Mouse (Mus musculus) midbrain, embryonic 14.5 days (tissue): ENCODE measurements around the gene Zfand2b. TPM values are rescaled to one million over a fixed set of nuclear protein-coding genes. Genes with fewer than 3 reads are reported as not detected.
A peak's percentile ranks its signal among the peaks of the same experiment; 100 is the strongest.

Experiments used
- ATAC-seq: fragments of 200-750 bp; cut with Nextera tagmentation; 2 replicates; pipeline ENCODE4 v1.8.0; 2017; ENCODE audit warnings: moderate number of reproducible peaks, moderate library complexity; ENCODE audit not compliant: low FRiP score, low TSS enrichment
- DNase-seq: peaks from one replicate; pipeline ENCODE4 v3.0.0-alpha.2; 2015
- H3K27ac ChIP-seq: fragments of 300-500 bp; sonication (generic); replicated peaks from 2 replicates; pipeline ENCODE4 v1.5.1; 2014; ENCODE audit warnings: mild to moderate bottlenecking, low read depth, low read length, moderate library complexity
- H3K27me3 ChIP-seq: fragments of 300-500 bp; sonication (generic); 2 replicates; pipeline ENCODE4 v1.6.1; 2014; ENCODE audit warnings: low read length, control low read depth, mixed read lengths; ENCODE audit not compliant: control insufficient read depth, insufficient read depth
- H3K36me3 ChIP-seq: fragments of 300-500 bp; sonication (generic); 2 replicates; pipeline ENCODE4 v1.6.1; 2014; ENCODE audit warnings: low read length, control low read depth; ENCODE audit not compliant: control insufficient read depth, insufficient read depth
- H3K4me1 ChIP-seq: fragments of 300-500 bp; sonication (generic); 2 replicates; pipeline ENCODE4 v1.6.1; 2014; ENCODE audit warnings: mild to moderate bottlenecking, antibody characterized with exemption, low read length, control low read depth; ENCODE audit not compliant: control insufficient read depth, insufficient read depth
- H3K4me2 ChIP-seq: fragments of 300-500 bp; sonication (generic); 2 replicates; pipeline ENCODE4 v1.6.1; 2014; ENCODE audit warnings: mild to moderate bottlenecking, low read length, moderate library complexity
- H3K4me3 ChIP-seq: fragments of 300-500 bp; sonication (generic); replicated peaks from 2 replicates; pipeline ENCODE4 v1.5.1; 2014; ENCODE audit warnings: low read depth, low read length
- H3K9ac ChIP-seq: fragments of 300-500 bp; sonication (generic); replicated peaks from 2 replicates; pipeline ENCODE4 v1.6.1; 2014; ENCODE audit warnings: mild to moderate bottlenecking, low read length, moderate library complexity
- H3K9me3 ChIP-seq: fragments of 300-500 bp; sonication (generic); 2 replicates; pipeline ENCODE4 v1.6.1; 2016; ENCODE audit warnings: low read length, control low read depth, mixed read lengths; ENCODE audit not compliant: control insufficient read depth
- WGBS: fragments of 180-500 bp; shearing (Covaris S2); extraction: QIAGEN DNeasy Blood & Tissue Kit; methylation state at CpG from one replicate; pipeline ENCODE4 v1.1.7; 2014; 5-methylcytosine and 5-hydroxymethylcytosine counted together
- polyA plus RNA-seq: library from polyadenylated mRNA; unstranded; fragments of >200 nt; fragmentation: Nextera tagmentation; extraction: Ambion mirVana; gene quantifications from 2 replicates; pipeline ENCODE4 v1.2.1, GENCODE M21; 2014

Gene Zfand2b
- polyA plus RNA-seq, 1 experiment from 2014 or later, result 34.5 TPM

- Histone ChIP-seq H3K27ac (no peak overlapping the region), H3K4me1 (peaks cover 27% of the 10 kb centered on the region), H3K9ac (peak overlapping the region; percentile 42), H3K36me3 (peaks cover 20% of the 10 kb centered on the region), H3K4me2 (peak overlapping the region; percentile 96), H3K27me3 (no peaks in the 10 kb centered on the region), H3K4me3 (peak overlapping the region; percentile 71), H3K9me3 (no peaks in the 10 kb centered on the region)
- DNase-seq (peak; percentile 14), ATAC-seq (no peak)
- 12% methylated on average over 34 of the region's 34 CpGs for WGBS
Observed at GRCm38 (mm10) chr1:75208967-75209678, 40.7 kb downstream of the Zfand2b start.

- Histone ChIP-seq H3K4me3 (peak within 1 kb of the TSS; percentile 71), H3K36me3 (peaks cover 27% of the 10 kb centered on the region), H3K9ac (peak within 1 kb of the TSS; percentile 74), H3K4me2 (peak within 1 kb of the TSS; percentile 96), H3K9me3 (no peaks in the 10 kb centered on the region), H3K27ac (0 out of 2 replicates have a peak within 1 kb of the TSS, but pooled peaks have one; percentile 6), H3K4me1 (peaks cover 27% of the 10 kb centered on the region), H3K27me3 (no peaks in the 10 kb centered on the region)
- peak; percentile 98 for DNase-seq
- WGBS, result 5% methylated on average over 42 of the region's 42 CpGs
- ATAC-seq, result peak; percentile 94
Observed at GRCm38 (mm10) chr1:75210136-75211087, 42.0 kb downstream of the Zfand2b start, which contains the start of the genes Glb1l and Stk16. TSS of gene Glb1l (minus strand) at chr1:75210813. TSS of gene Stk16 (plus strand) at chr1:75210838.

- no peak for ATAC-seq
- no peaks in the 10 kb centered on the region for H3K9me3 ChIP-seq
- H3K4me3 ChIP-seq, result peak overlapping the region; percentile 71
- 12% methylated on average over 17 of the region's 17 CpGs for WGBS
- 0 out of 2 replicates have a peak overlapping the region, but pooled peaks have one; percentile 6 for H3K27ac ChIP-seq
- no peaks in the 10 kb centered on the region for H3K27me3 ChIP-seq
- peaks cover 27% of the 10 kb centered on the region for H3K4me1 ChIP-seq
- H3K9ac ChIP-seq, result peak overlapping the region; percentile 74
- H3K36me3 ChIP-seq, result peaks cover 32% of the 10 kb centered on the region
- H3K4me2 ChIP-seq, result peak overlapping the region; percentile 96
- DNase-seq, result no peak
Observed at GRCm38 (mm10) chr1:75211141-75211708, 42.8 kb downstream of the Zfand2b start.

GRCm38 (mm10) chr1:75212542-75212941 is 44.1 kb downstream of the Zfand2b start:
- no peak overlapping the region for H3K27ac ChIP-seq
- H3K9me3 ChIP-seq, result no peaks in the 10 kb centered on the region
- H3K9ac ChIP-seq, result no peak overlapping the region
- no peak overlapping the region for H3K4me3 ChIP-seq
- no peak for DNase-seq
- WGBS, result 90% methylated on average over 4 of the region's 4 CpGs
- peaks cover 9% of the 10 kb centered on the region; the same call in 1 of the 2 replicates for H3K27me3 ChIP-seq
- no peak for ATAC-seq
- H3K36me3 ChIP-seq, result peaks cover 32% of the 10 kb centered on the region
- H3K4me2 ChIP-seq, result no peak overlapping the region
- peaks cover 27% of the 10 kb centered on the region for H3K4me1 ChIP-seq

GRCm38 (mm10) chr1:75213096-75213495 is 44.6 kb downstream of the Zfand2b start:
- 92% methylated on average over 7 of the region's 7 CpGs for WGBS
- H3K36me3 ChIP-seq, result peaks cover 32% of the 10 kb centered on the region
- H3K27me3 ChIP-seq, result peaks cover 15% of the 10 kb centered on the region; the same call in 1 of the 2 replicates
- H3K9ac ChIP-seq, result no peak overlapping the region
- ATAC-seq (no peak), DNase-seq (no peak)
- H3K9me3 ChIP-seq, result no peaks in the 10 kb centered on the region
- H3K27ac ChIP-seq, result no peak overlapping the region
- no peak overlapping the region for H3K4me2 ChIP-seq
- no peak overlapping the region for H3K4me3 ChIP-seq
- peaks cover 27% of the 10 kb centered on the region for H3K4me1 ChIP-seq

- peaks cover 25% of the 10 kb centered on the region for H3K27me3 ChIP-seq
- 77% methylated on average over 2 of the region's 2 CpGs for WGBS
- H3K4me3 ChIP-seq, result no peak overlapping the region
- no peak overlapping the region for H3K9ac ChIP-seq
- H3K27ac ChIP-seq, result no peak overlapping the region
- H3K4me1 ChIP-seq, result peaks cover 31% of the 10 kb centered on the region
- no peaks in the 10 kb centered on the region for H3K9me3 ChIP-seq
- H3K4me2 ChIP-seq, result no peak overlapping the region
- peaks cover 32% of the 10 kb centered on the region for H3K36me3 ChIP-seq
- no peak for ATAC-seq
- DNase-seq, result no peak
Observed at GRCm38 (mm10) chr1:75214442-75214841, 46.0 kb downstream of the Zfand2b start.

GRCm38 (mm10) chr1:75214886-75215285 is 46.4 kb downstream of the Zfand2b start:
- Histone ChIP-seq H3K27ac (no peak overlapping the region), H3K4me1 (peaks cover 31% of the 10 kb centered on the region), H3K9me3 (no peaks in the 10 kb centered on the region), H3K27me3 (peaks cover 27% of the 10 kb centered on the region), H3K4me2 (no peak overlapping the region), H3K36me3 (peaks cover 32% of the 10 kb centered on the region), H3K9ac (no peak overlapping the region), H3K4me3 (no peak overlapping the region)
- DNase-seq, result no peak
- WGBS, result 75% methylated on average over 5 of the region's 5 CpGs
- no peak for ATAC-seq

GRCm38 (mm10) chr1:75215785-75216184 is 47.3 kb downstream of the Zfand2b start:
- Histone ChIP-seq H3K4me2 (no peak overlapping the region), H3K36me3 (peaks cover 32% of the 10 kb centered on the region), H3K4me3 (no peak overlapping the region), H3K4me1 (peaks cover 27% of the 10 kb centered on the region), H3K9ac (no peak overlapping the region), H3K9me3 (no peaks in the 10 kb centered on the region), H3K27ac (no peak overlapping the region), H3K27me3 (peaks cover 36% of the 10 kb centered on the region)
- WGBS, result 93% methylated on average over 9 of the region's 9 CpGs
- ATAC-seq (no peak), DNase-seq (no peak)
